Mouse (Mus musculus) G1E (cell line): Measurements from ENCODE around the gene Agmat. TPM values are rescaled to one million over a fixed set of nuclear protein-coding genes. Genes with fewer than 3 reads are reported as not detected.

Source experiments
- ATAC-seq: 2 replicates; pipeline ENCODE4 v1.8.0; 2016; ENCODE audit warnings: mild to moderate bottlenecking; ENCODE audit not compliant: insufficient number of reproducible peaks, poor library complexity, low FRiP score, severe bottlenecking; ENCODE audit errors: extremely low read depth
- DNase-seq: peaks from one replicate; pipeline ENCODE4 v3.0.0; 2012; ENCODE audit warnings: low spot score
- H3K27me3 ChIP-seq: 2 replicates; pipeline ENCODE4 v1.6.1; 2012; ENCODE audit warnings: mild to moderate bottlenecking, low read length, inconsistent platforms; ENCODE audit not compliant: insufficient read depth
- H3K36me3 ChIP-seq: replicated peaks from 2 replicates; pipeline ENCODE3; 2012; ENCODE audit warnings: mild to moderate bottlenecking, inconsistent platforms
- H3K4me1 ChIP-seq: 2 replicates; pipeline ENCODE4 v1.6.1; 2012; ENCODE audit warnings: low read depth, low read length, inconsistent platforms, mixed read lengths; ENCODE audit not compliant: insufficient read depth
- H3K4me3 ChIP-seq: 2 replicates; pipeline ENCODE4 v1.5.1; 2012; ENCODE audit warnings: low read depth, mild to moderate bottlenecking, inconsistent platforms, low read length, moderate library complexity, mixed read lengths
- H3K9me3 ChIP-seq: replicated peaks from 2 replicates; pipeline ENCODE4 v1.6.1; 2012; ENCODE audit warnings: inconsistent platforms
- CTCF ChIP-seq: IDR thresholded peaks from 2 replicates; pipeline ENCODE4 v1.5.1; 2012; ENCODE audit warnings: low read depth, low read length, inconsistent platforms, mixed read lengths
- GATA1 ChIP-seq: IDR thresholded peaks from 2 replicates; pipeline ENCODE4 v1.6.1; 2012; ENCODE audit warnings: borderline replicate concordance, low read length, inconsistent platforms, mixed read lengths
- GATA2 ChIP-seq: IDR thresholded peaks from 2 replicates; pipeline ENCODE4 v1.6.1; 2012; ENCODE audit warnings: low read depth, low read length, inconsistent platforms, borderline replicate concordance
- POLR2AphosphoS5 ChIP-seq: IDR thresholded peaks from 2 replicates; pipeline ENCODE4 v1.6.1; 2012; ENCODE audit warnings: low read depth, low read length, inconsistent platforms; ENCODE audit not compliant: insufficient replicate concordance
- TAL1 ChIP-seq: conservative IDR thresholded peaks from 2 replicates; pipeline ENCODE4 v1.6.1; 2012; ENCODE audit warnings: low read depth, low read length, inconsistent platforms, mixed read lengths
- polyA plus RNA-seq: library from polyadenylated mRNA; stranded (reverse); fragments of >175 nt; gene quantifications from 2 replicates; pipeline ENCODE4 v1.2.3, GENCODE M21; 2012
- total RNA-seq, 2 experiments: library from RNA; stranded (forward) in 1 of 2; stranded (reverse) in 1 of 2; fragments of 200-1000 nt in 1 of 2; fragments of >200 nt in 1 of 2; fragmentation: Nextera tagmentation in 1 of 2; gene quantifications; 2 replicates each; pipeline ENCODE4 v1.2.3; 2014 to 2017

Gene Agmat
- total and polyA plus RNA-seq, 3 experiments = 0.05 TPM; not detected in 2

DNA sequence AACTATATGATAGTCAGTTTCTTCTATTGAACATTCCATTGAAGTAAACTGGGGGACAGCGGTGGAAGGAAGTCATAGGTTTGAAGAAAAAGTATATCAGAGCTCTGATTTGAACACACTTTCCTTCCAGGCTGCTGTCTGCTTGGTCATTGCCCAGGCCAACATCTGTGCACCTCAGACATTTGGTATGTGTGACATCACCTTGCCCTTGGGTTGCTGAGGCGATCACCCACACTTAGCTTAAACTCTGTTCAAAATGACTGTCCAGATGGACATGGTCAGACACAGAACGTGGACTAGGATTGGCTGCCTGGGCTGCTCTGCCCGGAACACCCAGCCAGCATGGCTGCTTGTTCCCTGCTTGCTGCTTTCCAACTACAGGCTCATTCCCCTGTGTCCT, 4.1 kb upstream of the Agmat start:
- TF ChIP-seq TAL1 (no peak), GATA1 (no peak), CTCF (no peak), GATA2 (no peak)
- peaks cover 17% of the 10 kb centered on the region for H3K4me1 ChIP-seq
- ATAC-seq = no peak
- H3K27me3 ChIP-seq = no peaks in the 10 kb centered on the region
- no peaks in the 10 kb centered on the region for H3K9me3 ChIP-seq
- no peak overlapping the region for H3K4me3 ChIP-seq
- H3K36me3 ChIP-seq = no peaks in the 10 kb centered on the region
- no peak for DNase-seq

DNA sequence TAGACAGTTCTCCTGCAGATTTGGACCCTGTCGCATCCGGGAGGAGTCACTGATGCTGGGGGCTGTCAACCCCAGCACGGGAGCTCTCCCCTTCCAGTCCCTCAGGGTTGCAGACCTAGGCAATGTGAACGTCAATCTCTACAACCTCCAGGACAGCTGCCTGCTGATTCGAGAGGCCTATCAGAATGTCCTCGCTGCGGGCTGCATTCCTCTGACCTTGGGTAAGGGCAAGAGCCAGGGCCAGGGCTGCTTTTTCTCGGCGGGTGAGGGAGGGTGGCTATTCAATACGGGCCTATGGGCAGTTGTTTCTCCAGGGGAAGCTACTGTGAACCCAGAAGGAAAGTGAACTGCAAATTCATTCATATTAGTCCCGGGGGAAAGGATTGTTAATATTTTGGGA, 3.1 kb downstream of the Agmat start:
- no peaks in the 10 kb centered on the region for H3K9me3 ChIP-seq

DNA sequence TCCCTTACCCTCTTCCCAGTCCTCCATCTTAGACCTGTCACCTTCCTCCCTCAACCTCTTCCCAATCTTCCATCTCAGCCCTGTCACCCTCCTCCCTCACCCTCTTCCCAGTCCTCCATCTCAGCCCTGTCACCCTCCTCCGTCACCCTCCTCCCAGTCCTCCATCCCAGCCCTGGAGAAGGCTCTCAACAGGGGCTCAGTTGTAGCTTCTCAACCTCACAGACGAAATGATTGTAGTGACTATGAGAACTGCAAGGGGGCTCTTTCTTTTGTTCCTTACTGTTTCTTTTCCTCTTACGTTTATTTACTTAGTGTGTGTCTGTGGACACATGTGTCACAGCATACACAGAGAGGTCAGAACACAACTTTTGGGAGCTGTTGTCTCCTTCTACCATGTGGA, 4.4 kb downstream of the Agmat start:
- Histone ChIP-seq H3K4me1 (peaks cover 52% of the 10 kb centered on the region), H3K27me3 (no peaks in the 10 kb centered on the region), H3K9me3 (no peaks in the 10 kb centered on the region), H3K4me3 (peak overlapping the region; percentile 55; the same call in 1 of the 2 replicates), H3K36me3 (no peaks in the 10 kb centered on the region)
- DNase-seq = no peak
- no peak for ATAC-seq
- no peak for TF ChIP-seq GATA2
- no peak for TF ChIP-seq CTCF
- no peak for TF ChIP-seq GATA1
- no peak for TF ChIP-seq POLR2AphosphoS5
- TF ChIP-seq TAL1 = no peak

More for the DNA sequence above, 3.1 kb downstream of the Agmat start:
- Histone ChIP-seq H3K36me3 (no peaks in the 10 kb centered on the region), H3K4me3 (no peak overlapping the region), H3K4me1 (peaks cover 45% of the 10 kb centered on the region), H3K27me3 (no peaks in the 10 kb centered on the region)
- DNase-seq (no peak), ATAC-seq (no peak)
- no peak for TF ChIP-seq POLR2AphosphoS5
- TF ChIP-seq GATA2 = no peak
- TF ChIP-seq TAL1 = no peak
- TF ChIP-seq CTCF = no peak
- no peak for TF ChIP-seq GATA1

DNA sequence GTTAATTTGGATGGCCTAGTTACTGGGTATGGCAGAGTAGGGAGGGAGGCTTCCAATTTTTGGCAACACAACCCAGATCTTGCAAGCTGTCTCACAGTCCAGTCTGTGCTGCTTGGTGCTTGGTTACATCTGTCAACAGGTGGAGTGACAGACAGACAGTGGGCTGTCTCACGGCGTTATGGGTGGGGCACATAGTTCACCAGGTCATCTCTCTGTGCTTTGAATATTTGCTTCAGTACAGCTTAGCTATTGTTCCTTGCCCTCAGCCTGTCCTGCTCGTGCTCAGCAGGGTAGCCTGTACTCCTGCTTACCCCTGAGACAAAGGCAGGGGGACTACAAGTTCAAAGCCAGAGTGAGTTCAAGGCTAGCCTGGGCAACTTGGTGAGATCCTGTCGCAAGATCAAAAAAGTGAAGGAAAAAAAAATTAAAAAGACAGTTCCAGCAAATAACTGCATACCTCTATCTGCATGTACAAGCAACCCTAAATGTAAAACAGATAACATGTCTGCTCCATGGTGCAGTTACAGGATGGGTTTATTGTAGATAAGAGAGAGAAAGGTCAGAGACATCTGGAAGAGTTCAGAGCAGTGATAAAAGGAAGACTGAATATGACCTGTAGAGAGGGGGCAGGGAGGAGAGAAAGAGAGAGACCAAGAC, 5.1 kb downstream of the Agmat start:
- H3K4me1 ChIP-seq = peaks cover 53% of the 10 kb centered on the region

DNA sequence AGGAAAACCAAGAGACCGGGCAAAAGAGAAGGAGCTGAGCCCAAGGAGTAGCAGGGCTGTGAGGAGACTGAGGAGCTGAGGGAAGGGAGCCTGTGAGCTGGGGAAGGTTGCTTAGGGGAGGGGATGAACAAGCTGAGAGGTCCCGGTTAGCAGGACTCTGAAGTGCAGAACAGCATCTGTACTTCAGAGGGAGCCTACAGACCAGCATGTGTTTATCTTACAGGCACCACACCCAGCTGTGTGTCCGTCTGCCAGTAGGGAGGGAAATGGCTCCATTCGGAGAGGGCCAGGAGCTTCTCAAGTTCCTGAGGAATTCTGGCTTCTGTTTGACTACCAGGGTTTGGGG, 5.6 kb downstream of the Agmat start:
- Histone ChIP-seq H3K4me1 (peaks cover 50% of the 10 kb centered on the region), H3K27me3 (no peaks in the 10 kb centered on the region), H3K4me3 (peak overlapping the region; percentile 57; the same call in 1 of the 2 replicates), H3K9me3 (no peaks in the 10 kb centered on the region), H3K36me3 (no peaks in the 10 kb centered on the region)
- peak; percentile 79 for ATAC-seq
- TF ChIP-seq TAL1 (peak; percentile 78), GATA2 (no peak)
- DNase-seq = peak; percentile 87

More for the DNA sequence above, 5.1 kb downstream of the Agmat start:
- Histone ChIP-seq H3K9me3 (no peaks in the 10 kb centered on the region), H3K4me3 (peak overlapping the region; percentile 57; the same call in 1 of the 2 replicates), H3K27me3 (no peaks in the 10 kb centered on the region), H3K36me3 (no peaks in the 10 kb centered on the region)
- ATAC-seq = peak; percentile 77
- TF ChIP-seq GATA2 (no peak), POLR2AphosphoS5 (no peak), GATA1 (no peak), TAL1 (peak; percentile 59; the same call in 1 of the 2 replicates), CTCF (no peak)
- DNase-seq = peak; percentile 59

DNA sequence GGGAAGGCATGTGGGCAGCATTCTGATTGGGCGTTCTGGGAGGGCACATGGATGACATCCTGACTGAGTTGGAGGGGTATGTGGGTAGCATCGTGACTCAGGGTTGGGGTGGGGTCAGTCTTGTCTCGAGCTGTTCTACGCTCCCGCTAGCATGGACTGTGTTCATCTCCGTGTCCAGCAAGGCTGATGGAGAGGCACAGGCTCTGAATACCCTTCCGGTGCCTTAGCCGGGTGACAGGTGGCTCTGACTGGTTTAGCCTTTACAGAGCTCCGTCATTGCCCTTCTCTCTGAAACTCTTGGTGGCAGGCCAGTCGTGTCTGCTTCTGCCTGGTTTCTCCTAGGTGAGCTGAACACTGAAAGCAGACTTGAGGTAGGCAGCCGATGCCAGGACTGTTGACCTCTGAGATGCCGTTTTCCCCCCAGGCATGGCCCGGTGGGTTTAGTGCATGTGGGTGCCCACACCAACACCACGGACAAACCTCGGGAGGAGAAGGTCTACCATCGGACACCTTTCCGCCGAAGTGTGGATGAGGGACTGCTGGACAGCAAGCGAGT, 9.0 kb downstream of the Agmat start:
- no peak overlapping the region for H3K4me3 ChIP-seq
- H3K27me3 ChIP-seq = no peaks in the 10 kb centered on the region
- H3K9me3 ChIP-seq = no peaks in the 10 kb centered on the region
- TF ChIP-seq GATA2 (no peak), POLR2AphosphoS5 (no peak)
- DNase-seq (no peak), ATAC-seq (no peak)
- H3K36me3 ChIP-seq = peaks cover 23% of the 10 kb centered on the region
- H3K4me1 ChIP-seq = peaks cover 73% of the 10 kb centered on the region

DNA sequence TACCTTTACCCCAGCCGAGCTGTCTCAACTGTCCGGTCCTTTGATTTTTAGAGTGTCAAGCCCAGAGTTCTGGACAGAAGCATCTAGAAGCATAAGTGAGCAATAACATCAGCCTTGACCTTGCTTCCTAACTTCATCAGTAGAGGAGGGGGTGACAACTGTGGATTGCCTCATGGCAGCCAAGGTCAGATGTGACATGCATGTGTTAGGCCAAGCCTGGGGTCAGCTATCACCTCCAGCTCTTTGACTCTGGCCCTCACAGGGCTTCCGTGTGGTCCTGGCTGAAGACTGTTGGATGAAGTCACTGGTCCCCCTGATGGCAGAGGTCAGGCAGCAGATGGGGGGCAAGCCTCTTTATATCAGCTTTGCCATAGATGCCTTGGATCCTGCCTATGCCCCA, 10.7 kb downstream of the Agmat start:
- Histone ChIP-seq H3K4me3 (no peak overlapping the region), H3K36me3 (peaks cover 39% of the 10 kb centered on the region), H3K4me1 (peaks cover 63% of the 10 kb centered on the region), H3K27me3 (no peaks in the 10 kb centered on the region), H3K9me3 (no peaks in the 10 kb centered on the region)
- ATAC-seq (no peak), DNase-seq (no peak)
- no peak for TF ChIP-seq GATA1
- TF ChIP-seq TAL1 = no peak
- no peak for TF ChIP-seq CTCF
- TF ChIP-seq POLR2AphosphoS5 = no peak
- TF ChIP-seq GATA2 = no peak
